Mouse (Mus musculus) kidney, adult 2 months (tissue): ENCODE data around the gene Itgb8.

Experiments
- CTCF ChIP-seq: fragments of 200-500 bp; conservative IDR thresholded peaks from 2 replicates; pipeline ENCODE4 v1.5.1; 2011; ENCODE audit warnings: low read depth, mild to moderate bottlenecking, control low read depth, low read length, moderate library complexity, mixed read lengths; ENCODE audit not compliant: insufficient read depth, insufficient read length
- POLR2A ChIP-seq: fragments of 200-500 bp; IDR thresholded peaks from one replicate; pipeline ENCODE4 v1.6.1; 2011; ENCODE audit warnings: low read depth, low read length, control low read depth

DNA sequence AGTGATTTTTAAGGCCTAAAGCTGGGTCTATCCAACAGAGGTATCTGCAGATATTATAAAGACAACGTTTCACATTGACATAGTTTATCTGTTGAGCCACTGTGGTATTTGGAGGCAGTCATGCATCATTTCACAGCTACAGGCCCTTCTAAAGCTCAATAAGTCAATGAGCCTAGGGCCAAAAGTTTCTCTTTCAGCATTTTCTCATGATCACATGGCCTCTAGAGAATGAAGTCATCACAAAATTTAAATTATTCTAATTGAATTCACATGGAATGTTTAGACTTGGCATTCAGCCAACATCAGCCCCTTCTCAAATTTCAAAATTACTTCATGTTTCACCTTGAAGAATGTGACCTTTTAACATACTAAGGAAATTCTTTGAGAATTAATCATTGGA lies 10.0 kb upstream of the Itgb8 start:
- TF ChIP-seq CTCF (no peak), POLR2A (no peak)
